Mouse (Mus musculus) naive thymus-derived CD4-positive, alpha-beta T cell, adult 2 months (primary cell): ENCODE measurements at regions not wholly inside any gene's neighbourhood (a gene's known extent, or its start where the extent isn't known, plus 50 kb on each side); places are given as distances from the start of the nearest gene placed in this dataset.

ENCODE experiments used
- DNase-seq: peaks from one replicate; pipeline ENCODE4 v3.0.0-alpha.2; 2011; ENCODE audit warnings: low read depth

GRCm38 (mm10) chr13:115673729-115674128 is 572.0 kb upstream of the Itga1 start:
- no peak for DNase-seq

GRCm38 (mm10) chr13:115671685-115672084 is 569.9 kb upstream of the Itga1 start:
- DNase-seq: no peak

GRCm38 (mm10) chr13:115669516-115669915 is 567.8 kb upstream of the Itga1 start:
- DNase-seq: no peak

GRCm38 (mm10) chr13:115655134-115655533 is 553.4 kb upstream of the Itga1 start:
- no peak for DNase-seq

- DNase-seq: no peak
Measured at GRCm38 (mm10) chr13:115652935-115653334, 551.2 kb upstream of the Itga1 start.

- no peak for DNase-seq
Measured at GRCm38 (mm10) chr13:115652352-115652751, 550.6 kb upstream of the Itga1 start.

- no peak for DNase-seq
Measured at GRCm38 (mm10) chr13:115631410-115632105, 529.8 kb upstream of the Itga1 start.

GRCm38 (mm10) chr13:115630603-115631002 is 528.8 kb upstream of the Itga1 start:
- no peak for DNase-seq

GRCm38 (mm10) chr13:115613174-115613573 is 511.4 kb upstream of the Itga1 start:
- DNase-seq: no peak

GRCm38 (mm10) chr13:115606441-115606840 is 504.7 kb upstream of the Itga1 start:
- no peak for DNase-seq

GRCm38 (mm10) chr13:115595126-115595671 is 493.4 kb upstream of the Itga1 start:
- no peak for DNase-seq

GRCm38 (mm10) chr13:115575967-115576366 is 474.2 kb upstream of the Itga1 start:
- no peak for DNase-seq

- DNase-seq: no peak
Measured at GRCm38 (mm10) chr13:115575052-115575891, 473.5 kb upstream of the Itga1 start.

- DNase-seq: no peak
Measured at GRCm38 (mm10) chr13:115541167-115541566, 439.4 kb upstream of the Itga1 start.

- no peak for DNase-seq
Measured at GRCm38 (mm10) chr13:115535900-115536299, 434.1 kb upstream of the Itga1 start.

GRCm38 (mm10) chr13:115513914-115514313 is 412.1 kb upstream of the Itga1 start:
- DNase-seq: no peak

- DNase-seq: no peak
Measured at GRCm38 (mm10) chr13:115512214-115512613, 410.4 kb upstream of the Itga1 start.

- no peak for DNase-seq
Measured at GRCm38 (mm10) chr13:115508646-115509045, 406.9 kb upstream of the Itga1 start.

GRCm38 (mm10) chr13:115494399-115494798 is 392.6 kb upstream of the Itga1 start:
- DNase-seq: no peak

GRCm38 (mm10) chr13:115475861-115476260 is 374.1 kb upstream of the Itga1 start:
- DNase-seq: no peak

- DNase-seq: no peak
Measured at GRCm38 (mm10) chr13:115465689-115466088, 363.9 kb upstream of the Itga1 start.

GRCm38 (mm10) chr13:115451244-115451643 is 349.5 kb upstream of the Itga1 start:
- DNase-seq: no peak
